Mouse (Mus musculus): ENCODE measurements around the gene Zbtb16. TPM values are rescaled to one million over a fixed set of nuclear protein-coding genes. Genes with fewer than 3 reads are reported as not detected.

Gene Zbtb16
- total and polyA plus RNA-seq, 3 experiments = 0.34 to 3.0 (median 0.90) TPM

- no peaks in the 10 kb centered on the region for H3K9me3 ChIP-seq (replicated peaks; ENCODE audit: low read length)
- peaks cover 0 to 13% of the 10 kb centered on the region in 2 experiments; a peak in 2 of 4 replicates for H3K4me1 ChIP-seq (ENCODE audit: control insufficient read depth in 1 of 2, insufficient read depth in 2 of 2)
- dilution Hi-C loops (cut with MboI; ENCODE audit: extremely low pct_ligation_motif_present, extremely low pct_unique_long_range_greater_than_20kb, low sequenced_read_pairs) (no loop called here), in situ Hi-C loops (cut with MboI; ENCODE audit: low pct_ligation_motif_present, low pct_unique_long_range_greater_than_20kb, low sequenced_read_pairs) (no loop called here)
- no peak for DNase-seq (ENCODE audit: extremely low read depth)
- H3K27ac ChIP-seq (ENCODE audit: insufficient read depth, low read depth) = no peak overlapping the region
- H3K27me3 ChIP-seq (replicated peaks) = no peaks in the 10 kb centered on the region
- H3K4me3 ChIP-seq (replicated peaks in 1 of 3; ENCODE audit: low read depth in 2 of 3, low read length in 2 of 3, poor library complexity in 1 of 3) = no peak overlapping the region
- TF ChIP-seq NELFE (IDR thresholded peaks at IDR 0.05; ENCODE audit: low read depth, low read length) = no peak
- no peak for TF ChIP-seq MAZ (IDR thresholded peaks at IDR 0.05; ENCODE audit: low read depth, low read length)
- TF ChIP-seq POLR2A (IDR thresholded peaks at IDR 0.05; ENCODE audit: low read depth, low read length) = no peak
- no peak for TF ChIP-seq RAD21 (IDR thresholded peaks at IDR 0.05; ENCODE audit: low read depth, low read length)
- TF ChIP-seq KAT2A (IDR thresholded peaks at IDR 0.05; ENCODE audit: insufficient replicate concordance, low read length) = no peak
- TF ChIP-seq EP300 (IDR thresholded peaks at IDR 0.05; ENCODE audit: low read length) = no peak
- TF ChIP-seq MAX (IDR thresholded peaks at IDR 0.05; ENCODE audit: low read length) = no peak
- TF ChIP-seq UBTF (IDR thresholded peaks at IDR 0.05; ENCODE audit: low read depth, low read length) = no peak
- TF ChIP-seq MEF2A (IDR thresholded peaks at IDR 0.05; ENCODE audit: borderline replicate concordance, low read depth, low read length) = no peak
- TF ChIP-seq ETS1 (conservative IDR thresholded peaks at IDR 0.05; ENCODE audit: low read depth, low read length) = no peak
- TF ChIP-seq IRF4 (IDR thresholded peaks at IDR 0.05; ENCODE audit: low read depth, low read length) = no peak
- no peak for TF ChIP-seq USF1 (IDR thresholded peaks at IDR 0.05; ENCODE audit: low read depth, low read length)
- no peak for TF ChIP-seq USF2 (conservative IDR thresholded peaks at IDR 0.05; ENCODE audit: low read depth, low read length)
- no peak for TF ChIP-seq ZNF384 (IDR thresholded peaks at IDR 0.05; ENCODE audit: low read depth, low read length)
- TF ChIP-seq MAFK (IDR thresholded peaks at IDR 0.05; ENCODE audit: insufficient replicate concordance, low read length) = no peak
- no peak for TF ChIP-seq MXI1 (IDR thresholded peaks at IDR 0.05; ENCODE audit: low read depth, low read length)
- no peak for TF ChIP-seq ZKSCAN1 (IDR thresholded peaks at IDR 0.05; ENCODE audit: borderline replicate concordance, low read depth, low read length)
- no peak for TF ChIP-seq ELF1 (IDR thresholded peaks at IDR 0.05; ENCODE audit: low read depth, low read length)
- TF ChIP-seq JUND (conservative IDR thresholded peaks at IDR 0.05; ENCODE audit: low read depth, low read length) = no peak
- H3K4me2 ChIP-seq (ENCODE audit: insufficient read depth, low read depth, poor library complexity, severe bottlenecking) = no peak overlapping the region
- H3K9ac ChIP-seq (ENCODE audit: insufficient read depth, low read depth) = no peak overlapping the region
- no peaks in the 10 kb centered on the region for H3K79me2 ChIP-seq (replicated peaks; ENCODE audit: control insufficient read depth, extremely low read depth, insufficient read depth, poor library complexity, severe bottlenecking)
- peaks cover 7 to 10% of the 10 kb centered on the region in 2 experiments for H3K36me3 ChIP-seq (replicated peaks in 1 of 2; ENCODE audit: control insufficient read depth in 1 of 2, insufficient read depth in 1 of 2, low read length in 1 of 2)
Observed at GRCm38 (mm10) chr9:48737911-48738310, 98.1 kb downstream of the Zbtb16 start.

- H3K79me2 ChIP-seq (replicated peaks; ENCODE audit: control insufficient read depth, extremely low read depth, insufficient read depth, poor library complexity, severe bottlenecking) = no peaks in the 10 kb centered on the region
- no peaks in the 10 kb centered on the region for H3K9me3 ChIP-seq (replicated peaks; ENCODE audit: low read length)
- H3K4me3 ChIP-seq (replicated peaks in 1 of 3; ENCODE audit: low read depth in 2 of 3, low read length in 2 of 3, poor library complexity in 1 of 3) = no peak overlapping the region
- H3K4me1 ChIP-seq (ENCODE audit: control insufficient read depth in 1 of 2, insufficient read depth in 2 of 2) = peaks cover 0 to 13% of the 10 kb centered on the region in 2 experiments; a peak in 2 of 4 replicates
- H3K27me3 ChIP-seq (replicated peaks) = no peaks in the 10 kb centered on the region
- no peak overlapping the region for H3K9ac ChIP-seq (ENCODE audit: insufficient read depth, low read depth)
- no peak for TF ChIP-seq BHLHE40 (IDR thresholded peaks at IDR 0.05; ENCODE audit: low read depth, low read length)
- no peak for TF ChIP-seq MAZ (IDR thresholded peaks at IDR 0.05; ENCODE audit: low read depth, low read length)
- no peak for TF ChIP-seq POLR2AphosphoS2 (IDR thresholded peaks at IDR 0.05; ENCODE audit: low read depth, low read length)
- TF ChIP-seq POLR2A (IDR thresholded peaks at IDR 0.05; ENCODE audit: low read depth, low read length) = no peak
- no peak for TF ChIP-seq ELF1 (IDR thresholded peaks at IDR 0.05; ENCODE audit: low read depth, low read length)
- no peak for TF ChIP-seq MYC (IDR thresholded peaks at IDR 0.05; ENCODE audit: low read depth, low read length)
- no peak for TF ChIP-seq NELFE (IDR thresholded peaks at IDR 0.05; ENCODE audit: low read depth, low read length)
- TF ChIP-seq ETS1 (conservative IDR thresholded peaks at IDR 0.05; ENCODE audit: low read depth, low read length) = no peak
- TF ChIP-seq USF1 (IDR thresholded peaks at IDR 0.05; ENCODE audit: low read depth, low read length) = no peak
- TF ChIP-seq ZKSCAN1 (IDR thresholded peaks at IDR 0.05; ENCODE audit: borderline replicate concordance, low read depth, low read length) = no peak
- TF ChIP-seq EP300 (IDR thresholded peaks at IDR 0.05; ENCODE audit: low read length) = no peak
- TF ChIP-seq HCFC1 (IDR thresholded peaks at IDR 0.05; ENCODE audit: low read depth, low read length) = no peak
- TF ChIP-seq SIN3A (IDR thresholded peaks at IDR 0.05; ENCODE audit: low read length) = no peak
- TF ChIP-seq MEF2A (IDR thresholded peaks at IDR 0.05; ENCODE audit: borderline replicate concordance, low read depth, low read length) = no peak
- no peak overlapping the region for H3K4me2 ChIP-seq (ENCODE audit: insufficient read depth, low read depth, poor library complexity, severe bottlenecking)
- dilution Hi-C loops (cut with MboI; ENCODE audit: extremely low pct_ligation_motif_present, extremely low pct_unique_long_range_greater_than_20kb, low sequenced_read_pairs) (no loop called here), in situ Hi-C loops (cut with MboI; ENCODE audit: low pct_ligation_motif_present, low pct_unique_long_range_greater_than_20kb, low sequenced_read_pairs) (no loop called here)
- peaks cover 2 to 7% of the 10 kb centered on the region in 2 experiments for H3K36me3 ChIP-seq (replicated peaks in 1 of 2; ENCODE audit: control insufficient read depth in 1 of 2, insufficient read depth in 1 of 2, low read length in 1 of 2)
- no peak for DNase-seq (ENCODE audit: extremely low read depth)
- H3K27ac ChIP-seq (ENCODE audit: insufficient read depth, low read depth) = no peak overlapping the region
Observed at GRCm38 (mm10) chr9:48737210-48737850, 98.7 kb downstream of the Zbtb16 start.
